Mouse (Mus musculus) ZHBTc4 (cell line): ENCODE results near the gene Rpia.
A peak's percentile ranks its signal among the peaks of the same experiment; 100 is the strongest.

ENCODE experiments used
- DNase-seq: peaks from one replicate; pipeline ENCODE4 v3.0.0-alpha.2; 2011; ENCODE audit warnings: low read depth, low spot score

Rpia gene

GRCm38 (mm10) chr6:70751251-70751897 lies 40.7 kb downstream of the Rpia start:
- DNase-seq = no peak

DNA sequence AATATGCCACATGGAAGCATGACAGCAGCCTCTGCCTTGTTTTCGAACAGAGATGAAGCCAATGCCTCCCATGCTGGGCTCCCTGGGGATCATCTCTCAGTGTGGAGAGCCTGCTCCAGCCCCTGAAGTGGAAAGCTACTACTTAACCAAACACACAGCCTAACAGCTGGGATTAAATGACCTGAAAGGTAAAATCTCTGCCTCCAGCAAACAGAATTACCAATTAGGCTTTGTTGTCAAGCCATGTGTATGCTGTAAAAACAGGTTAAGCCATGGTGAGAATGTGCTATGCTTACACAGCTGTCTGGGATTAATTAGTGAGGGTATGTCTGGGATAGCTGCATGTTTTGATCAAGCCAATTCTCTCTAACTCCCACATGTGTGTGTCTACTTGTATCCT lies 42.3 kb downstream of the Rpia start:
- DNase-seq = no peak

GRCm38 (mm10) chr6:70747702-70748101 lies 44.3 kb downstream of the Rpia start:
- DNase-seq = no peak

DNA sequence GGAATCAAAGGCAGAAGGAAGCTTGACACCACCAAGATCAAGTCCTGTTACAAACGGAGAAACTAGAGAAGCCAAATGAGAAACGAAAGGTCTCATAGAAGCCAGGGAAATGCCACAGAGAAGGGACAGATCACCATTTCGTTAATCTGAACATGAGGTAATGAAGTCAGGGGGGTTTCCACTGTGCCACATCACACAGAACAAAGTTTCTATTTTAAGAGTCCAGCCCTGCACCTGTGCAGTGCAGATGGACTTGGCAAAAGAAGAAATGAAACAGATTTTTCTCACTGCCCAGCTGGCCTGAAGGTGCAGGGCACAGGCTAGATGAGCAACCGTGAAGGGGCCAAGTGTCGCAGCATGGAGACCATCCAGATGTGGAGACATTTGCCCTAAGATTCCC lies 48.1 kb downstream of the Rpia start:
- DNase-seq = no peak

GRCm38 (mm10) chr6:70742833-70743232 lies 49.2 kb downstream of the Rpia start:
- DNase-seq = no peak

- no peak for DNase-seq
These were observed 51.5 kb downstream of the Rpia start for GRCm38 (mm10) chr6:70740535-70740934.

DNA sequence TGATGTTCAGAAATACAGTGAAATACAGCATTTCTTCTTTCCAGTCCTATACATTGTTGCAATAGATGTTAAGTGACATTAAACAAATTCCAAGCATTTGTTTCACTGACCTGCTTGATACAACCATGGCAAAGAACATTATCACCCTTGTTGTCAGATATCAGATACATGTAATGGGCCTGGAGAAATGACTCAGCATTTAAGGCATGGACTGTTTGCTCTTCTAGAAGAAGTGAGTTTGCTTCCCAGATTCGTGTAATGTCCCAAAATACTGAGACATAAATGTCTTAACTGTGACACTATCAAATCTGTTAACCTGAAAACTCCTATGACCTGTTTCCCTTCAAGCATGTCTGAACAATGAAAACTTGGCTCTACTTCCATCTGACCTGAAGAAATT lies 52.6 kb downstream of the Rpia start:
- DNase-seq = no peak

GRCm38 (mm10) chr6:70735528-70735927 lies 56.5 kb downstream of the Rpia start:
- no peak for DNase-seq

DNA sequence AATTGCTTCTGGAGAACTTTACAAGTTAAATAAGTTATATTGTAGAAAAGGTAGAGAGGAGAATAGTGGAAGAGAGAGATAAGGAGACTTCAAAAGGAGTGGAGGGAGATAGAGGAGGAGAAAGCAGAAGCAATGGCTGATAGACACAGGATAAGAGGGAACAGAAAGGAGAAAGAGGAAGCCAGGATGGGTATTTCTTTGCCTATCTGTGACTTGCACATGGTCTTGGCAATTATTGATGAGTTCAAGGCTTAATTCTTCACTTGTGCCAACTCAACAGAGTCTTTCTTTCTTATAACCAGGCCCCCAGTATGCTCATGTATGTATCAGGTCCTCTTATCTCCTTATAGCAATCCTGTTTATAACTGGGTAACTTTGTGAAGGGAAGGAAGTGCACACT lies 61.2 kb downstream of the Rpia start:
- DNase-seq = no peak

DNA sequence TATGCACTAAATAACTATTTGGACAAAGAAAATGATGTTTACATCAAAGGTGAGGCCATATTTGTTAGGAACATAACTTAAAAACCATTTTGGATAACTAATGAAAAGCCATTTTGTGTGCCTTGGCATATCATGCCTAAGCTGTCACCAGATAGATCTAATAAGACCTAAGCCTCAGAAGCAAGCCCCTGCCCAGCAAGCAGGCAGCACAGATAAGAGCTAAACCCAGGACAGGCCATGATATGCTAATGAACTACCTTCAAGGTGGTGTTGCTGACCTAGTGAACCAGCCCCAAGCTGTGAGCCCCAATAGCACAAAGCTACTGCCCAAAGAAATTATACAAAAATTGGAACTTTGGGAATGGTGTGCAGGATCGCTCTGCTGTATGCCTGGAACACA lies 62.9 kb downstream of the Rpia start:
- no peak for DNase-seq

- no peak for DNase-seq
These were observed 64.8 kb downstream of the Rpia start for GRCm38 (mm10) chr6:70727094-70727721.

- DNase-seq = no peak
These were observed 66.4 kb downstream of the Rpia start for GRCm38 (mm10) chr6:70725639-70726038.

DNA sequence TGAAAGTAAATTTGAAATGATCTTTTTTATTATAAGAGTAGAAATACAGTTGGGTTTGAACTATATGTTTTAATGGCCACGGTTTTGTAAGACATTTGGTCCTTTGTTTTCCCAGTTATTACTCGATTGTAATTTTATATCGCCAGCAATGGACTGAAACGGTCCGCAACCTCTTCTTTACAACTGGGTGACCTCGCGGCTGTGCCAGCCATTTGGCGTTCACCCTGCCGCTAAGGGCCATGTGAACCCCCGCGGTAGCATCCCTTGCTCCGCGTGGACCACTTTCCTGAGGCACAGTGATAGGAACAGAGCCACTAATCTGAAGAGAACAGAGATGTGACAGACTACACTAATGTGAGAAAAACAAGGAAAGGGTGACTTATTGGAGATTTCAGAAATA lies 67.3 kb downstream of the Rpia start:
- no peak for DNase-seq

GRCm38 (mm10) chr6:70722298-70722697 lies 69.7 kb downstream of the Rpia start:
- DNase-seq = no peak

DNA sequence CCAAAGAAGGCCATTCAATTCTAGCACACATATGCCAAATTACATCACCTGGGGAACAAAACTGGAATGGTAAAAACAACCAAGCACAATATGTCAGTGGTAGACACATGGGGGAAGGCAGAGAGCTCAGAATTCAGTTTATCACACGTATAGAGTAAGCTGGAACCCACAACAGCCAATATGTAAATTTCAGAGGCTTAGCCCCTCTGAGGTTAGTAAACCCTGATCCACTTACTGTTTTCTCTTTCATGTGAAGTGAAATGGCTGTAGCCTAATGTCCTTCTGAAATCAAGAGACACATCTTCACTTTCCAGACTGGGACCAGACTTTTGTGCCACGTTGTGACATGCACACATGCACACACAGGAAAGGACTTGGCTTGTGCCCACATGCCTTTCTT lies 73.3 kb downstream of the Rpia start:
- DNase-seq = no peak

GRCm38 (mm10) chr6:70718164-70718563 lies 73.9 kb downstream of the Rpia start:
- no peak for DNase-seq

- DNase-seq = peak; percentile 3
These were observed 75.2 kb downstream of the Rpia start for GRCm38 (mm10) chr6:70716701-70717393.
